Mouse (Mus musculus): ENCODE results near the gene Myh4. TPM values are rescaled to one million over a fixed set of nuclear protein-coding genes. Genes with fewer than 3 reads are reported as not detected.

The Myh4 gene
- polyA plus RNA-seq, 2 experiments: not detected

- Histone ChIP-seq H3K4me1 (replicated peaks; ENCODE audit: control insufficient read depth in 2 of 2, insufficient read depth in 2 of 2, low read length in 1 of 2) (no peaks in the 10 kb centered on the region), H3K4me3 (ENCODE audit: insufficient read depth in 1 of 2, low read depth in 2 of 2, low read length in 2 of 2) (no peak overlapping the region), H3K27me3 (ENCODE audit: control insufficient read depth, insufficient read depth, low read length) (no peaks in the 10 kb centered on the region), H3K27ac (no peak overlapping the region), H3K36me3 (replicated peaks; ENCODE audit: control insufficient read depth, insufficient read depth, low read depth) (no peaks in the 10 kb centered on the region), H3K9me3 (ENCODE audit: control insufficient read depth, low read length) (no peaks in the 10 kb centered on the region), H3K9ac (replicated peaks) (no peak overlapping the region), H3K4me2 (ENCODE audit: low read depth) (no peak overlapping the region)
- 56% methylated on average over 5 of the region's 5 CpGs for WGBS (ENCODE audit: insufficient replicate concordance)
- no peak for ATAC-seq (ENCODE audit: insufficient read depth)
- DNase-seq (ENCODE audit: low read depth in 3 of 3, low spot score in 3 of 3): no peak
- no peak for TF ChIP-seq CTCF (IDR thresholded peaks at IDR 0.05; ENCODE audit: low read depth)
- TF ChIP-seq EP300 (IDR thresholded peaks at IDR 0.05; ENCODE audit: low read depth): no peak
Measured at GRCm38 (mm10) chr11:67229166-67229565, 8.7 kb upstream of the Myh4 start.

GRCm38 (mm10) chr11:67229946-67230345 is 7.9 kb upstream of the Myh4 start:
- ATAC-seq (ENCODE audit: insufficient read depth): no peak
- Histone ChIP-seq H3K36me3 (replicated peaks; ENCODE audit: control insufficient read depth, insufficient read depth, low read depth) (no peaks in the 10 kb centered on the region), H3K4me1 (replicated peaks; ENCODE audit: control insufficient read depth in 2 of 2, insufficient read depth in 2 of 2, low read length in 1 of 2) (no peaks in the 10 kb centered on the region), H3K4me3 (ENCODE audit: insufficient read depth in 1 of 2, low read depth in 2 of 2, low read length in 2 of 2) (no peak overlapping the region), H3K27ac (no peak overlapping the region), H3K27me3 (ENCODE audit: control insufficient read depth, insufficient read depth, low read length) (no peaks in the 10 kb centered on the region), H3K9ac (replicated peaks) (no peak overlapping the region), H3K4me2 (ENCODE audit: low read depth) (no peak overlapping the region), H3K9me3 (ENCODE audit: control insufficient read depth, low read length) (no peaks in the 10 kb centered on the region)
- WGBS (ENCODE audit: insufficient replicate concordance): 46% methylated on average over 2 of the region's 2 CpGs
- no peak for TF ChIP-seq CTCF (IDR thresholded peaks at IDR 0.05; ENCODE audit: low read depth)
- no peak for TF ChIP-seq EP300 (IDR thresholded peaks at IDR 0.05; ENCODE audit: low read depth)
- peak in 2 of 3 experiments; percentile 4 to 6 for DNase-seq (ENCODE audit: low read depth in 3 of 3, low spot score in 3 of 3)

GRCm38 (mm10) chr11:67235639-67236358 is 2.0 kb upstream of the Myh4 start:
- 46% methylated on average over 5 of the region's 5 CpGs for whole genome bisulfite sequencing (ENCODE audit: insufficient replicate concordance)
- no peak overlapping the region for H3K27ac ChIP-seq
- H3K27me3 ChIP-seq (ENCODE audit: control insufficient read depth, insufficient read depth, low read length): no peaks in the 10 kb centered on the region
- H3K36me3 ChIP-seq (replicated peaks; ENCODE audit: control insufficient read depth, insufficient read depth, low read depth): no peaks in the 10 kb centered on the region
- DNase-seq (ENCODE audit: low read depth in 3 of 3, low spot score in 3 of 3) (peak in 1 of 3 experiments; percentile 3), ATAC-seq (ENCODE audit: insufficient read depth) (no peak)
- TF ChIP-seq EP300 (IDR thresholded peaks at IDR 0.05; ENCODE audit: low read depth): no peak
- TF ChIP-seq CTCF (IDR thresholded peaks at IDR 0.05; ENCODE audit: low read depth): peak; percentile 32; the same call in 1 of the 2 replicates
- no peaks in the 10 kb centered on the region for H3K4me1 ChIP-seq (replicated peaks; ENCODE audit: control insufficient read depth in 2 of 2, insufficient read depth in 2 of 2, low read length in 1 of 2)
- H3K4me3 ChIP-seq (ENCODE audit: insufficient read depth in 1 of 2, low read depth in 2 of 2, low read length in 2 of 2): no peak overlapping the region
- H3K9me3 ChIP-seq (ENCODE audit: control insufficient read depth, low read length): no peaks in the 10 kb centered on the region
- no peak overlapping the region for H3K9ac ChIP-seq (replicated peaks)
- H3K4me2 ChIP-seq (ENCODE audit: low read depth): no peak overlapping the region

GRCm38 (mm10) chr11:67236799-67237198 is 1.0 kb upstream of the Myh4 start:
- no peak for ATAC-seq (ENCODE audit: insufficient read depth)
- no peak overlapping the region for H3K4me2 ChIP-seq (ENCODE audit: low read depth)
- no peaks in the 10 kb centered on the region for H3K27me3 ChIP-seq (ENCODE audit: control insufficient read depth, insufficient read depth, low read length)
- no peak overlapping the region for H3K9ac ChIP-seq (replicated peaks)
- no peaks in the 10 kb centered on the region for H3K36me3 ChIP-seq (replicated peaks; ENCODE audit: control insufficient read depth, insufficient read depth, low read depth)
- H3K9me3 ChIP-seq (ENCODE audit: control insufficient read depth, low read length): no peaks in the 10 kb centered on the region
- no peak overlapping the region for H3K4me3 ChIP-seq (ENCODE audit: insufficient read depth in 1 of 2, low read depth in 2 of 2, low read length in 2 of 2)
- no peaks in the 10 kb centered on the region for H3K4me1 ChIP-seq (replicated peaks; ENCODE audit: control insufficient read depth in 2 of 2, insufficient read depth in 2 of 2, low read length in 1 of 2)
- DNase-seq (ENCODE audit: low read depth in 3 of 3, low spot score in 3 of 3): no peak
- 62% methylated on average over 9 of the region's 9 CpGs for WGBS (ENCODE audit: insufficient replicate concordance)
- no peak for TF ChIP-seq EP300 (IDR thresholded peaks at IDR 0.05; ENCODE audit: low read depth)
- TF ChIP-seq CTCF (IDR thresholded peaks at IDR 0.05; ENCODE audit: low read depth): no peak
- no peak overlapping the region for H3K27ac ChIP-seq

- H3K4me3 ChIP-seq (ENCODE audit: insufficient read depth in 1 of 2, low read depth in 2 of 2, low read length in 2 of 2): no peak overlapping the region
Measured at GRCm38 (mm10) chr11:67241051-67241450, 3.2 kb downstream of the Myh4 start.

More at GRCm38 (mm10) chr11:67241051-67241450, 3.2 kb downstream of the Myh4 start:
- ATAC-seq (ENCODE audit: insufficient read depth) (no peak), DNase-seq (ENCODE audit: low read depth in 3 of 3, low spot score in 3 of 3) (no peak)
- Histone ChIP-seq H3K27me3 (ENCODE audit: control insufficient read depth, insufficient read depth, low read length) (no peaks in the 10 kb centered on the region), H3K4me2 (ENCODE audit: low read depth) (no peak overlapping the region), H3K9ac (replicated peaks) (no peak overlapping the region), H3K27ac (no peak overlapping the region), H3K9me3 (ENCODE audit: control insufficient read depth, low read length) (no peaks in the 10 kb centered on the region), H3K4me1 (replicated peaks; ENCODE audit: control insufficient read depth in 2 of 2, insufficient read depth in 2 of 2, low read length in 1 of 2) (no peaks in the 10 kb centered on the region), H3K36me3 (replicated peaks; ENCODE audit: control insufficient read depth, insufficient read depth, low read depth) (no peaks in the 10 kb centered on the region)
- TF ChIP-seq CTCF (IDR thresholded peaks at IDR 0.05; ENCODE audit: low read depth): no peak
- no peak for TF ChIP-seq EP300 (IDR thresholded peaks at IDR 0.05; ENCODE audit: low read depth)
- 70% methylated on average over 6 of the region's 6 CpGs for WGBS (ENCODE audit: insufficient replicate concordance)

Measured in liver, embryonic 14.5 days (tissue).